Mouse (Mus musculus) heart, postnatal 0 days (tissue): ENCODE data around the gene Bloc1s5.

ENCODE experiments used
- CTCF ChIP-seq: IDR thresholded peaks from 2 replicates; pipeline ENCODE4 v1.5.1; 2016; ENCODE audit warnings: antibody characterized with exemption, control low read depth, low read depth
- EP300 ChIP-seq: IDR thresholded peaks from 2 replicates; pipeline ENCODE4 v1.6.1; 2016; ENCODE audit warnings: antibody characterized with exemption, low read depth

DNA sequence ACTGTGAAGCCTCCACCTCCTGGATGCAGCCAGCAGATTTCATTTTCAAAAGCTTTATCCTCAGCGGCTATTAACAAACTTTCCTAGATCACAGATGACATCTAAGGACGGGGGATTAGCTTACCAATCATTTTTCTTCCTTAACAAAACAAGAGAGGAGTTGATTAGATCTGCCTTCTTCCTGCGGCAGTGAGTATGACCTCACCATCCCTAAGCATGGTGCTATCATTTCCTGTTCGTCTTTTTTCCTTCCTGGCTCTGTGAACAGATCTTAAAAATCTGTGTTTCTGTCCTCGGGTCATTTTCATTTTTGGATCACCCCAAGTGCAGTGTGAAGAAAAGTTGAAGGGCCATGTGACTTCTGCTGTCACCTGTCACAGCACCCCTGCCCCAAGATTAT is 20.6 kb downstream of the Bloc1s5 start:
- no peak for TF ChIP-seq CTCF
- TF ChIP-seq EP300 = no peak
